Mouse (Mus musculus): Measurements from ENCODE around the gene Ptprn.

GRCm38 (mm10) chr1:75292476-75293330, 28.4 kb upstream of the Ptprn start:
- TF ChIP-seq CTCF (IDR thresholded peaks at IDR 0.05; ENCODE audit: extremely low read depth, insufficient read depth, insufficient read length, insufficient replicate concordance) (no peak), POLR2A (IDR thresholded peaks at IDR 0.05; ENCODE audit: low read depth, low read length) (no peak)
